Mouse (Mus musculus): ENCODE results near the gene Tkt.

DNA sequence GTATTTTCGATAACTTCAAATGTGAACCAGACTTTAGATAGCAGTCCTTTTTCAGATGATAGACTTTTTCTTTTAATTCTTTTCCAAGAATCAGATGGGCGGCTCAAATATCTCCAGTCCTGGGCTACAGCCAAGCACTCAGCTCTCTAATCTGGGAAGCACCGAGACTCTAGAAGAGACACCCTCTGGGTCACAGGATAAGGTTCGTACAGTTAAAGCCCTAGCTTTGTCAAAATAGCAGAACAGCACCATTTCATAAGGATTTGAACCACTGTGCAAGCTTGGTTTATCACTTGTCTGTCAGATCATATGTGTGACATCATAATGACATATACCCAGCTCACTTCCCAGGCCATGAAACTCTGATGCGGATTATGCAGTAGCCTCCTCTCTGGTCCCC, 35.3 kb upstream of the Tkt start:
- TF ChIP-seq POLR2A (IDR thresholded peaks at IDR 0.05; ENCODE audit: borderline replicate concordance, extremely low read depth, insufficient read depth, insufficient read length, poor library complexity, severe bottlenecking) (no peak), CTCF (IDR thresholded peaks at IDR 0.05; ENCODE audit: borderline replicate concordance, extremely low read depth, insufficient read depth, insufficient read length) (no peak)

All from brain, embryonic 14.5 days (tissue).